Mouse (Mus musculus) frontal cortex, postnatal 10 days (tissue): ENCODE results near the gene Sltm.
"Not testable (repeated sequence)": the region's sequence is repeated elsewhere in the genome, so short reads cannot be mapped to it uniquely, and the experiment has no call there.

Experiments used
- DNase-seq, 2 experiments: peaks; one replicate each; pipeline ENCODE4 v3.0.0; 2022; ENCODE audit warnings: low spot score in 2 of 2, mixed read lengths in 1 of 2

The Sltm gene

DNA sequence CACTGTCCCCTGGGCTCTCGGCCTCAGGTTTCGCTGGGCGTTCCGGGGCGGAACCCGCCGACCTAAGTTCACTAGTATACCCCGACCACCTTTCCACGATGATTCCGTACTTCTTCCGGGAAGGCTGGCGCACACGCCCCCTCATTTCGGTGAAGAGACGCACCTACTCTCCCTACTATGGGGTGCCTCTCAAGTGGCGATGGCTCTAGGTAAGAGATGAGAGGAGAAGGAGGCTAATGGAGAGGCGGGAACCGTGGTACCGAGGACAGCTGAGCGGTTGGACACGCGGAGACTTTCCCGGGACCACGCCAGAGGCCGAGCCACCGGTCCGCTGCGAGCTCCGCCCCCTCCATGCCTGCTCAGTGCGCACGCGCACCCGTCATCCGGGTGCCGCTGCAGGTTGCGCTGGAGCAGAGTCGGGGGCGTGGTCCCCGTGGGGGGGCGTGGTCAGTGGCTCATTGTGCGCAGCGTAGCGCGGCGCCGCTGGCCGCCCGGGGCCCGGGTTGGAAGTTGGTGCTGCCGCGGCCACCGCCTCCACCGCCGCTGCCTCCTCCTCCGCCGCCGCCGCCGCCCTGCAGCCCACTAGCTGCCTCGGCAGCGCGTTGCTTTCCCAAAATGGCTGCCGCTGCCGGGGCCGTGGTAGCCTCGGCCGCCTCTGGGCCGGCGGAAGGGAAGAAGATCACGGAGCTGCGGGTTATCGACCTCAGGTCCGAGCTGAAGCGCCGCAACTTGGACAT is at the start of gene Sltm:
Gene Sltm (plus strand): TSS at position 450 of the 737 bp plus-strand sequence.
- peak; percentile 97 to 99 for DNase-seq

DNA sequence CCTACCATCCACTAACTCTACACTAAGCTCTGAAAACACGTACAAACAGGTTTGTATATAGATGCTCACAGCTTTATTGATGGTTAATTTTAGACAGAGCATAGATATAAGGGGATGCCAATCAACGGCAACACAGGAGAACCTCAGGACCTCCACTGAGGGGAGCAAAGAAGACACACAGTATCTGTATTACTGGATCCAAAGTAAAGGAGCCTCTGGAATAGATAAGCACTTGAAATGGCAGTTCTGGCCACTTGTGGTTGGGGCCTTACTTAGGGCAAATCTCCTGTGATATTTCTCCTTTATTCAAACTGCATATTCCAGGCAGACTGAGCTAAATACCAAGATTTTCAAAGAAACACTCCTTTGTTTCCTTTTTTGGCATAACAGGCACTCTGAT is 49.5 kb upstream of the Sltm start:
- no peak for DNase-seq

DNA sequence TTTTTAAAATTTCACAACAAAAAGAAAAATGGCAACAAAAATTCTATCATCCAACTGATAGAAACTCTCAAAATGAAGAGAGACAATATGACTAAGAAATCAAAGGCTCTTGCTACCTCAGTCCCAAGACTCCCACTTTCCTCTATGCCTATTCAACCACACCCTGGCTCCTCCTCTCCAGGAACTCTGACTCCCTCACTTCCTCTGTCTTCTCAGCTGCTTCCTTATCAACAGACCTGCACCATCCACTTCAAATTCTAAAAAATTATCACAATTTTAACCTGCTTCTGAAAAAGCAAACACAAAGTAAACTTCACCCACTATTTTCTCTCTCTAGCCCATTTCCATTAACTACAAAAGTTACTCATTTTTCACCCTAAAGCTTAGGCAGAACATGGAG is 45.6 kb upstream of the Sltm start:
- DNase-seq = no peak

DNA sequence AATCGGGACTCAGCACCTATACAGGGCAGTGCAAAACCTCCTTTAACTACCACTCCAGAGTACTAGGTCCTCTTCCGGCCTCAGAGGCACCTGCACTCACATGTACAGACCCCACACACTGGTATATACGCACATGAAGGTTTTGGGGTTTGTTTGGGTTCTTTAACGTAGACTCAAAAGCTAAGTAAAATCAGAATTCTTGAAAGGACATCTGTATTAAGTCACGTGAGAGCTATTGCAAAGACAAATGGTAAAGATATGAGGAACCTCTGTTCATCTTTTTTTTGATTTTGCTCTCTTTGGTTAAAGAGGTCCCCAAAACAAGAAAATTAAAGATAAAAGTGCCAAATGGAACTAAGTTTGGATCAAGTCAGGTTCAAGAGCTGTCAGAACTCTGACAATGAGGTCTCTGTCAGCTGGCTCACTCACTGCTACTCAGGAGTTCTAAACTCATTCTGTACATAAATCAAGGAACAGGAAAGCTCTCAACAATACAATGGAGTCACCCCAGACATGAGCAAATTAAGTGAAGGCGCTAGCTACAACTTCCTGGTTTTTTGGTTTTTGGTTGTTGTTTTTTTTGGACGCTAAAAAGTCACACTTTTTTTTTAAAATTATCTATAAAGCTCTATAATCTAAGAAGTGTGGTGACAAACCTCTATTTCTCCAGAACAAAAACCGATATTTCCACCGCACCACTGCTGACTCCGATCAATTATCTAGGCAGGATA is 40.1 kb upstream of the Sltm start:
- DNase-seq = no peak

DNA sequence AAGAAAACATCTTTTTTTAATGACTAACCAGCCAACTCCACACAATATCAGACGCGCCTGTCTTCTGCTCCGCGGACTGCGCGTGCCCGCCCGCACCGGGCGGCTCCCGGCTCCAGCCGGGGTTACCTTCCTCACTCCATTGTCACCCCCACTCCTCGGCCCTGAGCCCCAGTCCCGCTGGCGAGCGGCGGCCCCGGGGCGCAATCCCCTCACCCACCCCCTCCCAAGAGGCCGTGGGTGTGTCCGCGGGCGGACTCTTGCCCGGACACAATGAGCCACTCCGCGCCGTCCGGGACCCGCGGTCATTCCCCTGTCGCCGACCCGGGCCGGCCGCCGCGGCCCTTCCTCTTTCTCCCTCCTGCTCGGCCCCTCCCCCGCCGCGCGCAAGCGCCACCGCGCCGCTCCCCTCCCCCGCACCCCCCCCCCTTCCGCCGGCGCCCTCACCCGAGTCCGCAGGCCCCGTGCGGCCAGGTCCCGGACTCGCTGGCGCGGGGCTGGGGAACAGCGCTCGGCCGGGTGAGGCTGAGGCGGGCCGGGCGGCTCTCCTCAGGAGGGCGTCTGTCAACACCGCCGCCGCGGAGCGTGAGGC is 39.4 kb upstream of the Sltm start:
- peak; percentile 43 to 59 for DNase-seq

DNA sequence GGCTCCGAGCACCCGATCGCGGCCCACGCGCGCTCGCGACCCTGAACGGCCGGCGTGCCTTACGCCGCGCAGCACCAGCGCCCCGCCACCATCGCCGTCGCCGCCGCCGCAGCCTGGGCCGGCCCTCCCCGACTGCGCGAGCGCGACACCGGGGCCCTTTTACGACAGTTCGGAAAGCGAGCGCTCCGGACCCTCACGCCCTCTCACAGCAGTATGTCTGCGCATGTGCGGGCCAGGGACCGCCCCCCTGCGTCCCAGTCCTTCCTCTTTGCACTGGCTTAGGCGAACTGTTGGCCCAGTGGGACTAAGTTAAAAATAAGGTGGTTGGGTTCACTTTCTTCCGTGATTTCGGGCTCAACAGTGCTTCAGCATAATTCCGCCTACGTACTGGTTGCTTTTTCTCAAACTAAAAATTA is 38.9 kb upstream of the Sltm start, which contains the start of gene Rnf111:
Gene Rnf111 (minus strand): TSS at position 100 of the 416 bp plus-strand sequence.
- DNase-seq = peak; percentile 95 to 96

DNA sequence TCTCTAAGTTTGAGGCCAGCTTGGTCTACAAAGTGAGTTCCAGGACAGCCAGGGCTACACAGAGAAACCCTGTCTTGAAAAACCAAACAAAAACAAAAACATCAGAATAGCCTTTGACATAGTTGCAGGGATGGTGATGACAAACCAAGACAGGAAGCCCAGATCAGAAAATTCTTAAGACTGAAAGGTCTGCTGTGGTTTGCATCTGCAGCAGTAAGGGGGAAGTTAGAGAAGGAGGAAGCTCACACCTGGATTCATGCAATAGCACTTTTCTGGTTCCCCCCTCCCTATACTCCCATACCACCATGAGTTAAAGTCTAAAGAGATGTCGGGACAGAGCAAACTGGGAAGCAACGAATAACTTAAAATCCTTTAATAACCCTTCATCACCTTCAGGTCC is 36.4 kb upstream of the Sltm start:
- no peak for DNase-seq

DNA sequence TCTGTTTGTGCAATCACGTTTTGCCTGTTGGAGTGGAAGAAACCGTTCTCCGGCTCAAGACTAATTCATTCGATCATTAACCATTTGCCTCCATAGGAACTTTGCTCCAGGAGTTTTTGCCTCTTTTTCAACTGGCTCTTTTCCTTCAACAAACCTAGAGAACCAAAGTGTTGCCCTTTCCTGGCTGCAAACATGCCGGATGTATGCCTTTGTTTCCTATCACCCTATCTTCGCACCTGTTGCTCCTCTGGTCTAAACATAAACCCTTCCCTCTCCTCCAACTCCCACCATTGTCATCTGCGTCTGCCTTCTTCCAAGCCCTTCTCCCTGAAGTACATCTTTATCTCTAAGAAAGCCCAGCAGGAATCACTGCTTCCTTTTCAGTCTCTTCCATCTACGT is 35.8 kb upstream of the Sltm start:
- no peak for DNase-seq

DNA sequence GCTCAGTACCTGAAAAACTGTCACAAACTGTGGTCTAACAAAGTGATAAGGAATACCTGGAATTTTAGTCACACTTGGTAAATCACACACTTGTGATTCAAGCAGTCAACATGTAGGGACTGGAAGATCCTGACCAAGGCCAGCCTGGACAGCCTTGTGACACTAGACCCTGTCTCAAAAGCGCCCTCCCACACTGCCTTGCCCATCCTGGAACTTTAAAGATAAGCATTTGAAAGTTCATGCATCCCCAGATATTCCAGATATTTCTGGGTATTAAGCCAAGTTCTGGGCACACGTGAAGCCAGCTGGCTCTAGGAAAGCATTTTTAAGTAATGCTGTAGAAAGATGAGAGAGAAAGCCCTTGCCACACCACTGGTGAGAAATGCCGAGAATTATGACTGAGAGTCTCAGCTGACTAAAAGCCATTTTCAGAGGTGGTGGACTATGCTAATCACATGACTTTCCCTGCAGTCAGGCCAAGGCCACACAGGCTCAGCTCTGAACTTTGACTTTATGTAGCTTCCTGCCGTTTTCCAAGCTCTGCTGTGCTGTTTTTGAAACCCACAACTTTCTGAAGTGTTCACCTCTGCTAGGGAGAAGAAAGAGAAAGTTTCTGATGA is 32.5 kb upstream of the Sltm start:
- no peak for DNase-seq

DNA sequence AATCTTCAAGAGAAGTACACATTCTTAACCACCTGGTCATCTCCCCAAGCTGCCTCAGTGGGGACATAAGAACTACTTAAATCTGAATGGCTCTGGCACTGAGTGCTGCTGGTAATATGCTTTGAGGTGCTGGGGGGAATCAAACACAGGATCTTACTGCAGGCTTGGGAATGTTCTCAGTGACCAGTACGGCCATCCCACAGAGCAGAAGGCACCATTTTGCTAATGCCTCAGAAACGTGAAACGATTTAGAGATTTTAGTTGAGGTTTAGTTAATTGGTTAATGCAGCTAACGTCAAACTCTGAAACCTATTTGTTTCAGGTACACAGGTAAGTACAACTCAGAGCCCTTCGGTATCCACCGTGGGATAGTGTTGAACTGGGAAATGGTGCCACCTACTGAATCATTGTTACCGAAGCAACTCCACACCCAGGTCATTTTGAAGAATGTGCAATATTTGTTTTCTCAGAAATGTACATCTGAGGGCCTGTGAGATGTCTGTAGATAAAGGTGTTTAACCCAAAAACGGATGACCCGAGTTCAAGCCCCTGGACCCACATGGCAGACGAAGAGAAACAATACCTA is 31.5 kb upstream of the Sltm start:
- DNase-seq = no peak

DNA sequence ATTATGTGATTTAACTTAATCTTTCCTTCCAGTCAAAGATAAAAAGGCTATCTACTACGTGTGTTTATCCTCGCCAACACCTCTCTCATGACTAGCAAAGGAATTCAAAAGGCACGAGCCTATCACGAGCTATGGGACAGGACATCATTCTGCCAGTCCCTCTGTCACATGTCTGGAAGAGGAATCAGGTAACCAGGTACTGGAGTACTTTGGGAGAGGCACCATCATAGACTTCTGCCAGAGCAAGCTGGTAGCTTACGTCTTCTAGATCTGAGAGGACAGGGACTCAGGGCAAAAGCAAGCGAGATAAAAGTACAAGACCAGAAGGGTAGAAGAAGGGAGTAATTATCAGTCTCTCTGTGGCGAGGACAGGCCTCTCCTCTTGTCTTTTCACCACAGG is 30.9 kb upstream of the Sltm start:
- no peak for DNase-seq

DNA sequence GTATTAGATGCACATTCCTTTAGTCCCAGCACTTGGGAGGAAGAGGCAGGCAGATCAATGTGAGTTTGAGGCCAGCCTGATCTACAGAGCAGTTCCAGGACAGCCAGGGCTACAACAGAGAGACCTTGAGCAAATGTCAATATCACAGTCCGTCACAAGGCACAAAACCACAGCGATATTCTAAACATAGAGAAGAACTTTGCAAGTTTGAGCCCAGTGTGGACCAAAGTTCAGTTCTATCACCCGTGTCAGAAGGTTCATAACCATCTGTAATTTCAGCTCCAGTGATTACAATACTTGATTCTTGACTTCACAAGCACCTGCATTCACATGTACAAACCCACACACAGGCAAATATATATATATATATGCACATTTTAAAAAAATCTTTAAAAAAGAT is 21.9 kb upstream of the Sltm start:
- DNase-seq = no peak

DNA sequence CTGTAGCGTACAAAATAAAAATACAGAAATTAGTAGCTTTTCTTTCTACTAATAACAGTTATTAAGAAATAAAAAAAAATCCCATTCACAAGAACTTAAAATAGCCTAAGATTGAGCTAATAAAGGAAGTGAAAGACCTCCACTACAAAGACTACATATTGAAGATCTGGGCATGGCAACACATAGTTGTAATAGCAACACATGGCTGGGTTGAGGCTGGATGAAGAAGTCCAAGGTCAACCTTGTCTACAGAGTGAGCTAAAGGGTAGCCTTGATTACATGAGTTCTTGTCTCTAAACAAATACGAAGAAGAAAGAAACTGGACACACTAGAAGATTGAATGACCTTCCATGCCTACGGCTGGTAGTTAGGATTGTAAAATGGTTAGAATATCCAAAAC is 18.7 kb upstream of the Sltm start:
- no peak for DNase-seq

DNA sequence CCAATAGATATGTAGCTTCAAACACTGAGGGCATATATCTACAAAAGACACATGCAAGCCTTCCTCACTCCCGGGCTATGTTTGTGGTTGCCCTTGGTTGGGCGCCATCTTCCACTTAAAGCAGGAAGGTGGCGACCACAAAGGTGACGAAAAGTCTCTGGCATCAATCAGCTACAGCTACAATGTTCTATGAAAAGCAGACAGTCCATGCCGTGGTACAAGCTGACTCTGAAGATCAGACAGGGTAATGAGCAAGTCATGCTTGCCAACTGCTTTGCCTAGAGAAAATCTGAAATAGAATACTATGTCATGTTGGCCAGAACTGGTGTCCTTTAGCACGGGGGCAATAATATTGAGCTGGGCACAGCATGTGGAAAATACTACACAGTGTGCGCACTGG is 18.2 kb upstream of the Sltm start:
- no peak for DNase-seq

DNA sequence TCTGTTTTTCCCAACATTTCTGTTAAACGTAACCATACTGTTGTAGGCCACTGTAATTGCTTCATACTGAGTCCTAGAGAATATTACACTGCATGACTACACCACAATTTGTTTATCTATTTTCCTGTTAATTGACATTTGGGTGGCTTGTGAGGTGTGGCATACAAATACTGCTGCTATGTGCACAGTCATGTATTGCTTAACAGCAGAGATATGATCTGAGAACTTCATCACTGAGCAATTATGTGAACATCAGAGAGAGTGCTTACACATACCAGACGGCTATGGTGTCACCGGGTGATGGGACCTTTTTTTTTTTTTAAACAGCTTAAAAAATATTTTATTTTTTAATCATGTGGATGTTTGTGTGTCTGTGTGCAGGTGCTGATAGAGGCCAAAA is 9.2 kb upstream of the Sltm start:
- DNase-seq = no peak

DNA sequence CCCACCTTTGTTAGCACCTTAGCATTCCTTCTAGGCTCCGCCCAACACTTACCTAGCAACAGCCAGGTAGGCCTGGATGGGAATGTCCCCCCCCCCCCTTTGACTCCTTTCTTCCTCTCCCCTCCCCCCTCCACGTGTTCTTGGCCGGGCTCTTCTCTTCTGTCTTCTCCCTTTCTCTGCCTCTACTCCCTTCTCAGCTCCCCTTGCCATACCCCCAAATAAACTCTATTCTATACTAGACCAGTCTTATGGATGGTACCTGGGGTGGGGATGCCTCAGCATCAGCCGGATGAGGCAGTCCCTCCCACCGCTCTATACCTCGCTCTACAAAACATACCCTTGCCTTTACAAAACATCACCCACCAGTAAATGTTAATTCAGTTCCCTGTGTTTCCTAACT is 970 bp upstream of the Sltm start:
- DNase-seq = no peak

DNA sequence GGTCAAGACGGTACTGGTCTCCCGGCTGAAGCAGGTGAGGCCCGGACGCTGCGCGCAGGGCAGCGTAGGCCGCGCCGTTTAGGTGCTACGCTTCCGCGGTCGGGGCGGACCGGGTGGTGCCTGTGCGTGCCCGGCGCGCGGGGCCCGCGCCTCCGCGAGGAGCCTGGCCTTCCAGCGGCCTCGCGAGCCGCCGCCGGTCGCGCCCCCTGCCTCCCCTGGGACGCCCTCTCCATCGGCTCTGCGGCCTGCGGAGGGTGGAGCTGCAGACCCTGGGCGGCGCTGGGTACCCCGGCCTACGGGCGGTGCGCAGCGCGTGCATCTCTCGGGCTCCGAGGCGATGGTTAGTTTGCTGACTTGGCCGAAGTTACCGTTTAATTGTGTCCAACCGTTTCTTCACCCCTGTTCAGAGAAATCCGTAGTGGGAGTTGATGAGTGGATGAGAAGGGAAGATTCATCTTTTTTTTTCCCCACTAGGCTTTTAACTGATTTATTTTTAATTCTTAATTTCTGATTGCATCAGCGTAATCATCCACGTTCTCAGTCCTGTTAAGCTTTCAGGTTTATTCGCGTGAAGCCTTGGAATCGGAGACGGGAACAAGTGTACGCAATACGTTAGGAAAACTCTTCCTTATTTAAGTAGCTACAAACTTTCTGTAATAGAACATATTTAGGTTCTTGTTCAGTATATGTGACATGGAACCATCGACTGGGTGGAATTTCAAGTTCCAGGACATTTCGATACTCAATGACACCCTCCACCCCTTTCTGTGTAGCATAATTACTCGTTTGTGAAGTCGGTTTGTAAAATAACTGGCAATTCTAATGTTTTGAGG is 710 bp downstream of the Sltm start:
- DNase-seq = no peak

DNA sequence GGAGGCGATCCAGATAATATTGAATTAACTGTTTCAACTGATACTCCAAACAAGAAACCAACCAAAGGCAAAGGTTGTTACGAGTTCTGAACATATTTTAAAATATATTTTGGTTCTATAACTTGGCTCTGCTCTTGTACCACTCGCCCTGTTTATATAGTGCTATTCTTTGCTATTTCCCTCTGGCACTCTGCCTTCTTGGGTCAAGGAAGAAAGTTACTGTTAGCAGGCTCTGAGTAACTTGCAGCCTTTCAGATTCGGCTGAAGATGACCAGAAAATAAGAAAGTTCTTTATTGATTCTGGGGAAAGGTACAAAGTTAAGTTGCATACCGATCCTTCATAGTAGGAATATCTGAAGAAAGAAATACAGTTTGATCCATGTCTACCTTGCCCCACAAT is 1.4 kb downstream of the Sltm start:
- no peak for DNase-seq

DNA sequence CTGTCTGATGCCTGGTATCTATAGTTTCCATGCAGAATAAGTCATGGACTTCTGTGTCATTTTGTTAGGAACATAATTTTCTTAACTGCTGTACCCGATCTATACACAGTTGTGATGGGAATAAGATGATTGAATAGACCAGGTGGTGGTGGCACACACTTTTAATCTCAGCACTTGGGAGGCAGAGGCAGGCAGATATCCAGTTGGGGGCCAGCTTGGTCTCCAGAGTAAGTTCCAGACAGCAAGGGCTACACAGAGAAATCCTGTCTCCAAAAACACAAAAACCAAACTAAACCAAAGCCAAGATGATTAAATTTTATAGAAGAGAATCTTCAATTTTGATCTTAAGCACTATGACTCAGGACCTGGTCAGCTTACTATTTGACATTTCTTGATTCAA is 2.3 kb downstream of the Sltm start:
- no peak for DNase-seq

DNA sequence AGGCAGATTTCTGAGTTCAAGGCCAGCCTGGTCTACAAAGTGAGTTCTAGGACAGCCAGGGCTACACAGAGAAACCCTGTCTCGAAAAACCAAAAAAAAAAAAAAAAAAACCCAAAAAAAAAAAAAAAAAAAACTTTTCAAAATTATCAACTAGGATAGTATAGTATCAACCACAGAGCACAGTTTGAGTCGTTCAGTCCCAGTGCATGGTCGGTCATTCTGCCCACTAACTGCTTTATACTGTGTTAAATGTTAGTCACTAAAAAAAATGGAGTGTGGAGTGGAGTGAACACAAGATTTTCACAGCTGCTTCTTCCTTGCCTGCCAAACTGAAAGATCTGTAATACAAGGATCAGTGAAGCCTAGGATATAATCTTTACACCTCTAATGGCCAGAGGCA is 4.0 kb downstream of the Sltm start:
- DNase-seq = not testable (repeated sequence)

DNA sequence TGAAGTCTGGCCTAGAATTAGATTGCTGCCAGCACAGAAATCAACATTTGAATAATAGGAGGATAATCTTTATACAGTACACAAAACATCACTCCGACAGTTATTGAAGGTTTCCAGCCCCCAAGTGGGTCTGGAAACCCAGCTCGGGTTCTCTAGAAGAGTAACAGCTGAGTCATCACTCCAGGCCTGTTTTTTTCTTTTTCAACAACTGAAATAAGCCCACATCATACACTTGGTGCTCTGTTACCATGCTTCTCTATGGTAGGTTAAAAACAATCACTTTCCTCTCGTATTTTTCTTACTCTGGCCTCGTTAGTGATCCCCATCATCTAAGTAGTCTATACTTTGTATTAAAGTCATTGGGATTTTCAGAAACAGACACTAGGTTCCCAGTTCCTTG is 5.8 kb downstream of the Sltm start:
- no peak for DNase-seq
